Mouse (Mus musculus) cerebellum, adult 2 months (tissue): ENCODE measurements around the gene Gng3.

ENCODE experiments used
- CTCF ChIP-seq: fragments of 200-500 bp; IDR thresholded peaks from 2 replicates; pipeline ENCODE4 v1.5.1; 2011; ENCODE audit warnings: low read depth, mild to moderate bottlenecking, control low read depth, low read length, moderate library complexity, borderline replicate concordance; ENCODE audit not compliant: insufficient read depth
- POLR2A ChIP-seq: fragments of 200-500 bp; IDR thresholded peaks from 2 replicates; pipeline ENCODE4 v1.6.1; 2011; ENCODE audit warnings: low read length, control low read depth, borderline replicate concordance; ENCODE audit not compliant: insufficient read depth

DNA sequence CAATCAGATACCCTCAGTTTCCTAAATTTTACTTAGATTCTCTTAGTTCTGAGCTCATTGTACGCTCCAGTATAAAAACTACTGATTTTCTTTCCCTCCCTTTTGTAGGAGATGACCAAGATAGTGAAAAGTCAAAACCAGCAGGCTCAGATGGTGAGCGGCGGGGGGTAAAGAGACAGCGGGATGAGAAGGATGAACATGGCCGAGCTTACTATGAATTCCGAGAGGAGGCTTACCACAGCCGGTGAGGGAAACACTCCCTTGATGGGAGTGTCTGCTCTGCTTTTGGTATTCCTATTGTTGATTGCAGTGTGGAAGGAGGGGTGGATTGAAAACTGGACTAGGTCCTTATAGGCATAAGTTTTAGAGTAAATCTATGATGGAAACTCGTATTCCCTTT is 16.3 kb downstream of the Gng3 start:
- no peak for TF ChIP-seq POLR2A
- no peak for TF ChIP-seq CTCF
